In genomic region chr12:73113196-73113595, GRCm38 (mm10) we compare ENCODE assay signal across 1 mouse cellular context.
A peak's percentile ranks its signal among the peaks of the same experiment; 100 is the strongest.
TF ChIP-seq lines count a peak whose summit lies in the region.

TSS of gene Six4 (minus strand) at chr12:73113456.

TF ChIP-seq in CH12.LX, 34 proteins besides CTCF, POLR2A, EP300 and RAD21 (continued from another document):
- TF ChIP-seq USF1 (IDR thresholded peaks at IDR 0.05; ENCODE audit: low read depth, low read length) (no peak), ZC3H11A (IDR thresholded peaks at IDR 0.05; ENCODE audit: low read depth, low read length) (no peak), ZNF384 (IDR thresholded peaks at IDR 0.05; ENCODE audit: low read depth, low read length) (no peak), JUN (IDR thresholded peaks at IDR 0.05; ENCODE audit: insufficient read depth, low read depth, low read length) (no peak), MAX (IDR thresholded peaks at IDR 0.05; ENCODE audit: low read length) (no peak), MXI1 (IDR thresholded peaks at IDR 0.05; ENCODE audit: low read depth, low read length) (peak; percentile 49), UBTF (IDR thresholded peaks at IDR 0.05; ENCODE audit: low read depth, low read length) (no peak), TCF12 (IDR thresholded peaks at IDR 0.05; ENCODE audit: low read depth, low read length) (peak; percentile 38; the same call in 1 of the 2 replicates), SIN3A (IDR thresholded peaks at IDR 0.05; ENCODE audit: low read length) (no peak), NELFE (IDR thresholded peaks at IDR 0.05; ENCODE audit: low read depth, low read length) (peak; percentile 51), MEF2A (IDR thresholded peaks at IDR 0.05; ENCODE audit: borderline replicate concordance, low read depth, low read length) (no peak), POLR2AphosphoS2 (IDR thresholded peaks at IDR 0.05; ENCODE audit: low read depth, low read length) (no peak), IRF4 (IDR thresholded peaks at IDR 0.05; ENCODE audit: low read depth, low read length) (peak; percentile 14; the same call in 1 of the 2 replicates), KAT2A (IDR thresholded peaks at IDR 0.05; ENCODE audit: insufficient replicate concordance, low read length) (no peak), USF2 (conservative IDR thresholded peaks at IDR 0.05; ENCODE audit: low read depth, low read length) (no peak)
